Mouse (Mus musculus): ENCODE results near the gene Pbld1.

DNA sequence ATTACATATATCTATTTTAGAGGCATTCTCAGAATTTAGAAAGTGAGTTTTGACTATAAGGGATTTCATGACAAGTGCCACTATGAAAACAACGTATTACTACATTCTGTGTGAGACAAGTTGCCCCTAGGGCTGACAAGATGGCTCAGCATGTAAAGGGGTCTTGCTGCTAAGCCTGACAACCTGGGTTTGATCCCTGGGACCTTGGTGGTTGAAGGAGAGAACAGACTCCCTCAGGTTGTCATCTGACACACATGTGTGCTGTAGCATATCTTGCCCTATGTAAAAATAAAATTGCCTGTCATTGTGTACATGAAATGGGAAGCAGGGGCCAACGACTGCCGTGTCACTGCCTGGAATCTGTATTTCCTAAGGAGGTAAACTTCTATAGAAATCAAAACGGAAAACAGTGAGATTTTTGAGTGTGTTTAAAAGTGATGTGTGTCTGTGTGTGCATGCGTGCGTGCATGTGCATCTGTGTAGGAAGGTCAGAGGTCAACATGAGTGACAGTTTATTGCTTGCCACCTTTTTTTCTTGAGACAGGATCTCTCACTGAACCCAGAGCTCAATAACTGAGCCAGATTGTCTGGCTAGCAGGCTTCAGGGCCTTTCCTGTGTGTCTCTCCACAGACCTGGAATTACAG, 53.9 kb downstream of the Pbld1 start:
- no peak for TF ChIP-seq GATA1 (IDR thresholded peaks at IDR 0.05; ENCODE audit: borderline replicate concordance, low read length)
- TF ChIP-seq FLI1 (IDR thresholded peaks at IDR 0.05; ENCODE audit: low read length), result no peak

Measured in megakaryocyte, embryonic 14.5 days (primary cell).